Comparison of ENCODE assay signal across 21 mouse cellular contexts in genomic region chr16:8843580-8844175, GRCm38 (mm10). TPM values are rescaled to one million over a fixed set of nuclear protein-coding genes. Genes with fewer than 3 reads are reported as not detected.
A peak's percentile ranks its signal among the peaks of the same experiment; 100 is the strongest.
DNase-seq lines count a peak whose midpoint lies in the region; ATAC-seq and TF ChIP-seq lines count a peak whose summit lies in the region.
"Had no signal": no experiment of that assay in that cellular context is flagged by ENCODE, and none has a peak within 500 bp of the region (broad histone marks: within the 10 kb centered on the region; RNA-seq: fewer than 3 reads in every experiment).

No protein-coding gene starts in this region.

- no peak for TF ChIP-seq CTCF in heart, postnatal 0 days (IDR thresholded peaks at IDR 0.05; ENCODE audit: low read depth)
- TF ChIP-seq CTCF in kidney, postnatal 0 days (IDR thresholded peaks at IDR 0.05; ENCODE audit: low read depth) = no peak
- TF ChIP-seq CTCF in ES-Bruce4 (IDR thresholded peaks at IDR 0.05; ENCODE audit: low read depth, low read length) = no peak

- no peak overlapping the region for H3K9ac ChIP-seq in heart, postnatal 0 days (replicated peaks; ENCODE audit: low read depth, low read length)
- no peak overlapping the region for H3K9ac ChIP-seq in kidney, postnatal 0 days (ENCODE audit: low read depth, low read length)
- no peak overlapping the region for H3K9ac ChIP-seq in kidney, embryonic 15.5 days
- H3K9ac ChIP-seq in ES-Bruce4 (ENCODE audit: low read depth, poor library complexity, severe bottlenecking) = no peak overlapping the region
- no peak overlapping the region for H3K9ac ChIP-seq in forebrain, embryonic 14.5 days (ENCODE audit: low read length)
- H3K9ac ChIP-seq: heart, embryonic 15.5 days; limb, embryonic 13.5 days; liver, embryonic 15.5 days; neural tube, embryonic 15.5 days had no signal

- no peak for DNase-seq in heart, postnatal 0 days (ENCODE audit: low spot score)
- no peak for DNase-seq in heart, postnatal 4 days
- no peak for DNase-seq in kidney, postnatal 0 days (ENCODE audit: low spot score)
- DNase-seq in forebrain, embryonic 14.5 days (ENCODE audit: low spot score) = no peak
- DNase-seq: adrenal gland, adult 8-10 months; cerebellum, adult 18-20 months; cerebellum, postnatal 14 days; layer of hippocampus, adult 9-11 months; lung, postnatal 10 days; right cerebral cortex, adult 18-20 months; right cerebral cortex, postnatal 4 days; thymus, postnatal 4 days had no signal

- peaks cover 7% of the 10 kb centered on the region; the same call in 1 of the 2 replicates for H3K4me1 ChIP-seq in heart, postnatal 0 days (ENCODE audit: control insufficient read depth, insufficient read depth)
- 0 out of 2 replicates have a peak, but pooled peaks cover 6% of the 10 kb centered on the region for H3K4me1 ChIP-seq in kidney, postnatal 0 days (replicated peaks; ENCODE audit: insufficient read depth, low read length)
- peaks cover 8% of the 10 kb centered on the region; the same call in 1 of the 2 replicates for H3K4me1 ChIP-seq in kidney, embryonic 15.5 days
- no peaks in the 10 kb centered on the region for H3K4me1 ChIP-seq in ES-Bruce4 (ENCODE audit: control insufficient read depth, insufficient read depth, low read length)
- peaks cover 14% of the 10 kb centered on the region for H3K4me1 ChIP-seq in brown adipose tissue, adult 24 weeks (ENCODE audit: control insufficient read depth, insufficient read depth, insufficient read length, low read length)
- no peaks in the 10 kb centered on the region for H3K4me1 ChIP-seq in forebrain, embryonic 14.5 days (ENCODE audit: control insufficient read depth, insufficient read depth, low read length)
- H3K4me1 ChIP-seq: midbrain, embryonic 10.5 days had no signal

- H3K4me2 ChIP-seq in heart, postnatal 0 days (ENCODE audit: low read depth, low read length) = no peak overlapping the region
- H3K4me2 ChIP-seq in kidney, postnatal 0 days (ENCODE audit: low read length) = no peak overlapping the region
- H3K4me2 ChIP-seq in kidney, embryonic 15.5 days = no peak overlapping the region
- no peak overlapping the region for H3K4me2 ChIP-seq in forebrain, embryonic 14.5 days (ENCODE audit: low read length)
- H3K4me2 ChIP-seq: heart, embryonic 15.5 days; limb, embryonic 13.5 days; liver, embryonic 15.5 days; neural tube, embryonic 15.5 days had no signal

- H3K9me3 ChIP-seq in heart, postnatal 0 days (replicated peaks; ENCODE audit: control insufficient read depth, low read length) = no peaks in the 10 kb centered on the region
- no peaks in the 10 kb centered on the region for H3K9me3 ChIP-seq in kidney, postnatal 0 days (replicated peaks; ENCODE audit: low read length)
- H3K9me3 ChIP-seq in kidney, embryonic 15.5 days (replicated peaks) = no peaks in the 10 kb centered on the region
- no peaks in the 10 kb centered on the region for H3K9me3 ChIP-seq in ES-Bruce4 (replicated peaks; ENCODE audit: control insufficient read depth, insufficient read depth, low read length, poor library complexity, severe bottlenecking)
- no peaks in the 10 kb centered on the region for H3K9me3 ChIP-seq in forebrain, embryonic 14.5 days (replicated peaks; ENCODE audit: control insufficient read depth, low read length)
- H3K9me3 ChIP-seq: heart, embryonic 15.5 days; limb, embryonic 13.5 days; liver, embryonic 15.5 days; midbrain, embryonic 10.5 days; neural tube, embryonic 15.5 days had no signal

- no peaks in the 10 kb centered on the region for H3K27me3 ChIP-seq in heart, postnatal 0 days (ENCODE audit: control insufficient read depth, insufficient read depth, low read length)
- H3K27me3 ChIP-seq in kidney, postnatal 0 days (ENCODE audit: insufficient read depth, low read length) = no peaks in the 10 kb centered on the region
- H3K27me3 ChIP-seq in kidney, embryonic 15.5 days = no peaks in the 10 kb centered on the region
- no peaks in the 10 kb centered on the region for H3K27me3 ChIP-seq in ES-Bruce4 (ENCODE audit: control insufficient read depth, insufficient read depth, low read length, poor library complexity, severe bottlenecking)
- H3K27me3 ChIP-seq in forebrain, embryonic 14.5 days (replicated peaks; ENCODE audit: control insufficient read depth, insufficient read depth, low read length) = no peaks in the 10 kb centered on the region
- H3K27me3 ChIP-seq: heart, embryonic 15.5 days; limb, embryonic 13.5 days; liver, embryonic 15.5 days; neural tube, embryonic 15.5 days had no signal

- WGBS in heart, postnatal 0 days = 52% methylated on average over 3 of the region's 3 CpGs
- WGBS in kidney, postnatal 0 days = 70% methylated on average over 3 of the region's 3 CpGs
- WGBS in kidney, embryonic 15.5 days = 78% methylated on average over 3 of the region's 3 CpGs
- 92% methylated on average over 3 of the region's 3 CpGs for WGBS in forebrain, embryonic 14.5 days

- no peak for TF ChIP-seq POLR2A in ES-Bruce4 (IDR thresholded peaks at IDR 0.05; ENCODE audit: insufficient read depth, low read length)

- H3K27ac ChIP-seq in heart, postnatal 0 days (ENCODE audit: low read depth) = peak overlapping the region; percentile 13; the same call in 1 of the 2 replicates
- no peak overlapping the region for H3K27ac ChIP-seq in kidney, postnatal 0 days
- no peak overlapping the region for H3K27ac ChIP-seq in kidney, embryonic 15.5 days
- H3K27ac ChIP-seq in ES-Bruce4 (ENCODE audit: insufficient read depth, low read length) = peak overlapping the region; percentile 16; the same call in 1 of the 2 replicates
- peak overlapping the region; percentile 40; the same call in 1 of the 2 replicates for H3K27ac ChIP-seq in brown adipose tissue, adult 24 weeks (replicated peaks; ENCODE audit: low read depth, low read length)
- H3K27ac ChIP-seq in forebrain, embryonic 14.5 days (ENCODE audit: low read depth, low read length) = no peak overlapping the region
- H3K27ac ChIP-seq: heart, embryonic 15.5 days; hindbrain, postnatal 0 days; limb, embryonic 13.5 days; liver, embryonic 15.5 days; midbrain, embryonic 10.5 days; neural tube, embryonic 15.5 days had no signal

- no peak for ATAC-seq in heart, postnatal 0 days (ENCODE audit: insufficient read depth, low read depth)
- peak; percentile 52; the same call in 1 of the 2 replicates for ATAC-seq in kidney, postnatal 0 days (replicated peaks; ENCODE audit: low FRiP score, low read depth)
- no peak for ATAC-seq in kidney, embryonic 15.5 days (replicated peaks; ENCODE audit: low FRiP score)
- ATAC-seq in forebrain, embryonic 14.5 days = no peak
- ATAC-seq: hindbrain, postnatal 0 days had no signal

- H3K4me3 ChIP-seq in heart, postnatal 0 days (ENCODE audit: low read depth, low read length) = no peak overlapping the region
- H3K4me3 ChIP-seq in kidney, postnatal 0 days (replicated peaks; ENCODE audit: low read depth, low read length) = no peak overlapping the region
- H3K4me3 ChIP-seq in kidney, embryonic 15.5 days (replicated peaks) = no peak overlapping the region
- no peak overlapping the region for H3K4me3 ChIP-seq in ES-Bruce4 (ENCODE audit: low read depth, low read length)
- H3K4me3 ChIP-seq in brown adipose tissue, adult 24 weeks (ENCODE audit: insufficient read depth, low read depth, low read length) = no peak overlapping the region
- no peak overlapping the region for H3K4me3 ChIP-seq in forebrain, embryonic 14.5 days (ENCODE audit: low read depth, low read length)
- H3K4me3 ChIP-seq: heart, embryonic 15.5 days; limb, embryonic 13.5 days; liver, embryonic 15.5 days; midbrain, embryonic 10.5 days; neural tube, embryonic 15.5 days had no signal

- TF ChIP-seq EP300 in heart, postnatal 0 days (IDR thresholded peaks at IDR 0.05; ENCODE audit: low read depth) = no peak
- no peak for TF ChIP-seq EP300 in ES-Bruce4 (IDR thresholded peaks at IDR 0.05; ENCODE audit: insufficient read depth, low read depth, low read length)

- H3K36me3 ChIP-seq in heart, postnatal 0 days (replicated peaks; ENCODE audit: control insufficient read depth, insufficient read depth, low read length) = peaks cover 56% of the 10 kb centered on the region
- peaks cover 26% of the 10 kb centered on the region; the same call in 1 of the 2 replicates for H3K36me3 ChIP-seq in kidney, postnatal 0 days (ENCODE audit: insufficient read depth, low read length)
- peaks cover 70% of the 10 kb centered on the region for H3K36me3 ChIP-seq in kidney, embryonic 15.5 days
- peaks cover 54% of the 10 kb centered on the region for H3K36me3 ChIP-seq in ES-Bruce4 (ENCODE audit: control insufficient read depth, insufficient read depth, low read length, poor library complexity, severe bottlenecking)
- H3K36me3 ChIP-seq in forebrain, embryonic 14.5 days (ENCODE audit: control insufficient read depth, insufficient read depth, low read length) = peaks cover 47% of the 10 kb centered on the region

RNA-seq across cellular contexts. Expression of gene 1810013L24Rik, which starts 13.8 kb away (rescaled TPM):
- total RNA-seq in heart, postnatal 0 days (2014; rRNA removed; ENCODE audit: low replicate concordance) = 39.8 and 41.9 TPM in 2 replicates
- 15.0 and 15.7 TPM in 2 replicates for polyA plus RNA-seq in heart, postnatal 0 days (2015; fragmentation: Nextera tagmentation; extraction: Ambion mirVana)
- total RNA-seq in heart, postnatal 4 days (2021) = 100 to 1,000 TPM; 105 to 115 TPM
- 18.7 and 20.2 TPM in 2 replicates for polyA plus RNA-seq in kidney, postnatal 0 days (2015; fragmentation: Nextera tagmentation; extraction: Ambion mirVana)
- polyA plus RNA-seq in kidney, embryonic 15.5 days (2015; fragmentation: Nextera tagmentation; extraction: Ambion mirVana) = 20.4 and 20.8 TPM in 2 replicates
- 63.8 and 65.8 TPM in 2 replicates for polyA plus RNA-seq in ES-Bruce4 (2011; ENCODE audit: insufficient read depth, insufficient read length, low read depth, missing spikeins)
- 38.2 and 39.8 TPM in 2 replicates for polyA plus RNA-seq in brown adipose tissue, adult 24 weeks (2012; ENCODE audit: insufficient read depth, insufficient read length, missing spikeins)
- 19.6 and 24.9 TPM in 2 replicates for polyA plus RNA-seq in forebrain, embryonic 14.5 days (2014; fragmentation: Nextera tagmentation; extraction: Ambion mirVana)

RNA-seq across cellular contexts. Expression of gene Usp7, which starts 51.6 kb away (rescaled TPM):
- total RNA-seq in heart, postnatal 0 days (2014; rRNA removed; ENCODE audit: low replicate concordance) = 33.4 and 51.5 TPM in 2 replicates
- 8.2 and 10.0 TPM in 2 replicates for polyA plus RNA-seq in heart, postnatal 0 days (2015; fragmentation: Nextera tagmentation; extraction: Ambion mirVana)
- 10 to 100 TPM; 93.2 to 93.6 TPM for total RNA-seq in heart, postnatal 4 days (2021)
- 22.1 and 22.7 TPM in 2 replicates for polyA plus RNA-seq in kidney, postnatal 0 days (2015; fragmentation: Nextera tagmentation; extraction: Ambion mirVana)
- 26.4 and 31.3 TPM in 2 replicates for polyA plus RNA-seq in kidney, embryonic 15.5 days (2015; fragmentation: Nextera tagmentation; extraction: Ambion mirVana)
- 339 and 341 TPM in 2 replicates for polyA plus RNA-seq in ES-Bruce4 (2011; ENCODE audit: insufficient read depth, insufficient read length, low read depth, missing spikeins)
- 27.2 and 38.0 TPM in 2 replicates for polyA plus RNA-seq in brown adipose tissue, adult 24 weeks (2012; ENCODE audit: insufficient read depth, insufficient read length, missing spikeins)
- 42.1 and 42.7 TPM in 2 replicates for polyA plus RNA-seq in forebrain, embryonic 14.5 days (2014; fragmentation: Nextera tagmentation; extraction: Ambion mirVana)

Comparison
In these comparisons a context has a peak if more than half of its experiments do, and no peak if none do; other contexts are left out.
1. H3K27ac ChIP-seq: peak in heart, postnatal 0 days (single experiment), ES-Bruce4 (single experiment) and brown adipose tissue, adult 24 weeks (single experiment); none in kidney, postnatal 0 days (single experiment), kidney, embryonic 15.5 days (single experiment) and forebrain, embryonic 14.5 days (single experiment).